Mouse (Mus musculus) midbrain, embryonic 13.5 days (tissue): ENCODE measurements around the gene Clp1. TPM values are rescaled to one million over a fixed set of nuclear protein-coding genes. Genes with fewer than 3 reads are reported as not detected.
"Not testable (repeated sequence)": the region's sequence is repeated elsewhere in the genome, so short reads cannot be mapped to it uniquely, and the experiment has no call there.

Experiments used
- ATAC-seq: fragments of 200-750 bp; cut with Nextera tagmentation; 2 replicates; pipeline ENCODE4 v1.8.0; 2017; ENCODE audit warnings: mild to moderate bottlenecking, moderate TSS enrichment, moderate library complexity
- H3K27ac ChIP-seq: fragments of 300-500 bp; sonication (generic); 2 replicates; pipeline ENCODE4 v1.5.1; 2015; ENCODE audit warnings: inconsistent platforms, mild to moderate bottlenecking, moderate library complexity
- H3K27me3 ChIP-seq: fragments of 300-500 bp; sonication (generic); 2 replicates; pipeline ENCODE4 v1.6.1; 2015; ENCODE audit warnings: mild to moderate bottlenecking, inconsistent platforms
- H3K36me3 ChIP-seq: fragments of 300-500 bp; sonication (generic); 2 replicates; pipeline ENCODE4 v1.6.1; 2015; ENCODE audit warnings: mild to moderate bottlenecking, inconsistent platforms
- H3K4me1 ChIP-seq: fragments of 300-500 bp; sonication (generic); replicated peaks from 2 replicates; pipeline ENCODE4 v1.6.1; 2015; ENCODE audit warnings: inconsistent platforms
- H3K4me2 ChIP-seq: fragments of 300-500 bp; sonication (generic); replicated peaks from 2 replicates; pipeline ENCODE4 v1.6.1; 2015; ENCODE audit warnings: moderate library complexity, mild to moderate bottlenecking, inconsistent platforms
- H3K4me3 ChIP-seq: fragments of 300-500 bp; sonication (generic); replicated peaks from 2 replicates; pipeline ENCODE4 v1.5.1; 2015; ENCODE audit warnings: mild to moderate bottlenecking, inconsistent platforms
- H3K9ac ChIP-seq: fragments of 300-500 bp; sonication (generic); replicated peaks from 2 replicates; pipeline ENCODE4 v1.6.1; 2015; ENCODE audit warnings: mild to moderate bottlenecking, inconsistent platforms
- H3K9me3 ChIP-seq: fragments of 300-500 bp; sonication (generic); 2 replicates; pipeline ENCODE4 v1.6.1; 2016; ENCODE audit warnings: mild to moderate bottlenecking, inconsistent platforms
- WGBS: fragments of 180-500 bp; shearing (Covaris S2); methylation state at CpG from one replicate; pipeline ENCODE4 v1.1.7; 2015; 5-methylcytosine and 5-hydroxymethylcytosine counted together
- polyA plus RNA-seq: library from polyadenylated mRNA; unstranded; fragments of >200 nt; fragmentation: Nextera tagmentation; extraction: Ambion mirVana; gene quantifications from 2 replicates; pipeline ENCODE4 v1.2.1, GENCODE M21; 2015

Gene Clp1
- polyA plus RNA-seq, 1 experiment from 2014 or later, result 34.5 TPM

GRCm38 (mm10) chr2:84736312-84737161 lies 9.4 kb upstream of the Clp1 start:
- Histone ChIP-seq H3K27ac (peak overlapping the region; percentile 90), H3K36me3 (no peaks in the 10 kb centered on the region), H3K27me3 (no peaks in the 10 kb centered on the region), H3K4me3 (peak overlapping the region; percentile 70), H3K9ac (peak overlapping the region; percentile 90), H3K9me3 (no peaks in the 10 kb centered on the region), H3K4me2 (peak overlapping the region; percentile 66), H3K4me1 (peaks cover 80% of the 10 kb centered on the region)
- no peak for ATAC-seq
- 3% methylated on average over 27 of the region's 27 CpGs for WGBS

DNA sequence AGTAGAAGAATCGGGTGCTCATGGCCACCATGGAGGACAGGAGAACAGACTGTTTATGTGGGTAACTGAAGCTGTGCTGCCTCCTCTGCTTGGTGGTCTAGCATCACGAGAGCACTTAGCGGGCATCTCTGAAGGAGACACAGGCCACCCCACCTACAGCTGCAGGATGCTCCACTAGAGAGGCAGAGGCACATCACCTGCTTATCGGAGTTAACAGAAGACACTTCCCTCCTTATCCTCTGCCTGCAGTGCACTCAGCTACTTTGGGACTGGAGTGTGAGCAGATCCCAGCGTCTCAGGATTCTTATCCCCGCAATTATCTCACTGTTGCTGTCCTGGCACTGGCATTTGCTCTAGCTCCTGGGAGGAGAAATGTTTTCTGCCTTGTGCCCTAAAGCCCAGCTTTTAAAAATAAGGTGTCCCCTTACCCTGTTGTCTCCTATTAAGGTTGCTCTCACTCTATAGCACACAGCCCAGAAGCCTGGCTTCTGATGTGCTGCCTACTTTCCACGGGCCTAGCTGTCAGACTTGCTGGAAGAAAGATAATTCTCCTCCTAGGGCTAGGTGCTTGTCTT lies 8.3 kb upstream of the Clp1 start:
- H3K27ac ChIP-seq, result peak overlapping the region; percentile 90
- H3K9me3 ChIP-seq, result no peaks in the 10 kb centered on the region
- no peaks in the 10 kb centered on the region for H3K27me3 ChIP-seq
- 23% methylated on average over 7 of the region's 7 CpGs for WGBS
- peak overlapping the region; percentile 90 for H3K9ac ChIP-seq
- no peaks in the 10 kb centered on the region for H3K36me3 ChIP-seq
- ATAC-seq, result no peak
- peak overlapping the region; percentile 66 for H3K4me2 ChIP-seq
- H3K4me3 ChIP-seq, result peak overlapping the region; percentile 70
- H3K4me1 ChIP-seq, result peaks cover 69% of the 10 kb centered on the region

- Histone ChIP-seq H3K4me2 (peak overlapping the region; percentile 66), H3K4me1 (peaks cover 63% of the 10 kb centered on the region), H3K4me3 (peak overlapping the region; percentile 70), H3K9ac (peak overlapping the region; percentile 90), H3K9me3 (no peaks in the 10 kb centered on the region), H3K27me3 (no peaks in the 10 kb centered on the region), H3K27ac (peak overlapping the region; percentile 90), H3K36me3 (no peaks in the 10 kb centered on the region)
- no peak for ATAC-seq
- WGBS, result 0% methylated on average over 2 of the region's 2 CpGs
Observed at GRCm38 (mm10) chr2:84734919-84735318, 7.8 kb upstream of the Clp1 start.

GRCm38 (mm10) chr2:84734351-84734864 lies 7.3 kb upstream of the Clp1 start:
- Histone ChIP-seq H3K4me1 (peaks cover 58% of the 10 kb centered on the region), H3K9ac (peak overlapping the region; percentile 90), H3K27me3 (no peaks in the 10 kb centered on the region), H3K27ac (peak overlapping the region; percentile 90), H3K4me3 (peak overlapping the region; percentile 70), H3K36me3 (no peaks in the 10 kb centered on the region), H3K9me3 (no peaks in the 10 kb centered on the region), H3K4me2 (peak overlapping the region; percentile 66)
- WGBS, result under 1% methylated on average over 11 of the region's 11 CpGs
- peak; percentile 58 for ATAC-seq

DNA sequence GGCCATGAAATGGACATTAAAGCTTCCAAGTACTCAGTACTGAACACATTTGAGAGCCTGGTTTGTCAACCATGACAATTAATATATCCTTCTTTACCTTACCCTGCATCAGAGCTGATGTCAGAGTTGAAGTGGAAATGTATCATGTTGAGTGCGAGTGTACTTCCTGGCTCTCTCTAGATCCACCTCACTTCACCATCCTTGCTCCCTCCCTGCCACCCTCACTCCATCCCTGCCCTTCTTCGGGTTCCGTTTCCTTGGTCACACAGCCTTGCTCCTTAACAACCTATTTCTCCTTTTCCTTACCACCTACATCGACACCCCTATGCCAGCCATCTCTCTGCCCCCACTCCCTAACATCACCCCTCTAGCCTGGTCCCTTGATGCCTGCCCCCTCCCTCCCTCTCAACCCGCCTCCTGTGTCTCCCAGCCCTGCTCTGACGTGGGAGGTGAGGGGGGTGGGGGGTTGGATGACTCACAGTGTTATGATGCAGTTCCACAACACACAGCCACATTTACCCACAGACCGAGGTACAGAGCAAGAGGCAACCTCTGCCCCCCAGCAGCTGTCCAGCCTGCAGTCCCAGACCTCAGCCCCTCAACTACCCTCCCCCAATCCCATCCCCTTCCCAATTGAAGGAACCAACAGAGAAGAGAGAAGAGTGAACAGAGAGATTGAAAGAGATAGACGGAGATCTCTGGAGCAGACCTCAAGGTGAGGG lies 6.6 kb upstream of the Clp1 start, which contains the start of gene Ypel4:
TSS of gene Ypel4 (plus strand) at position 480 of the 722 bp plus-strand sequence.
- H3K36me3 ChIP-seq, result no peaks in the 10 kb centered on the region
- peak within 1 kb of the TSS; percentile 90 for H3K27ac ChIP-seq
- no peaks in the 10 kb centered on the region for H3K9me3 ChIP-seq
- peaks cover 52% of the 10 kb centered on the region for H3K4me1 ChIP-seq
- 2% methylated on average over 8 of the region's 8 CpGs for WGBS
- peak within 1 kb of the TSS; percentile 66 for H3K4me2 ChIP-seq
- no peaks in the 10 kb centered on the region for H3K27me3 ChIP-seq
- peak within 1 kb of the TSS; percentile 70 for H3K4me3 ChIP-seq
- H3K9ac ChIP-seq, result peak within 1 kb of the TSS; percentile 90
- ATAC-seq, result peak; percentile 78

- Histone ChIP-seq H3K27ac (no peak overlapping the region), H3K9ac (no peak overlapping the region), H3K27me3 (no peaks in the 10 kb centered on the region), H3K4me1 (peaks cover 44% of the 10 kb centered on the region), H3K4me3 (no peak overlapping the region), H3K4me2 (no peak overlapping the region), H3K36me3 (no peaks in the 10 kb centered on the region), H3K9me3 (no peaks in the 10 kb centered on the region)
- 72% methylated on average over 1 of the region's 1 CpGs for WGBS
- ATAC-seq, result no peak
Observed at GRCm38 (mm10) chr2:84732394-84732793, 5.2 kb upstream of the Clp1 start.

- H3K9me3 ChIP-seq, result no peaks in the 10 kb centered on the region
- no peak overlapping the region for H3K4me2 ChIP-seq
- WGBS, result 83% methylated on average over 3 of the region's 3 CpGs
- H3K9ac ChIP-seq, result no peak overlapping the region
- no peak overlapping the region for H3K4me3 ChIP-seq
- no peaks in the 10 kb centered on the region for H3K27me3 ChIP-seq
- ATAC-seq, result no peak
- H3K4me1 ChIP-seq, result peaks cover 38% of the 10 kb centered on the region
- H3K27ac ChIP-seq, result no peak overlapping the region
- H3K36me3 ChIP-seq, result no peaks in the 10 kb centered on the region
Observed at GRCm38 (mm10) chr2:84731206-84731605, 4.1 kb upstream of the Clp1 start.

DNA sequence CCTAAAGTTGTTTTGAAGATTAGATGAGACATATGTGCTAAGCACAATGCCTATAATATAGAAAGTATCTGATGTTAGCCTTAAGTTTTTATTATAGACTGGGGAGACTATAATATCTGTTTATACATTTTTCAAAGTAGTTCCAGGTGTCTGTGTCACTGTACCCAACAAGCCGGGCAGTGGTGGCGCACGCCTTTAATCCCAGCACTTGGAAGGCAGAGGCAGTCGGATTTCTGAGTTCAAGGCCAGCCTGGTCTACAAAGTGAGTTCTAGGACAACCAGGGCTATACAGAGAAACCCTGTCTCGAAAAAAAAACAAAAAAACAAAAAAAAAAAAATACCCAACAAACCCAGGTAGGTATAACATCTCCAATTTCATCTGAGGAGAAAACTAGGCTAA lies 1.0 kb upstream of the Clp1 start:
- H3K36me3 ChIP-seq, result peaks cover 20% of the 10 kb centered on the region
- peaks cover 31% of the 10 kb centered on the region for H3K4me1 ChIP-seq
- not testable (repeated sequence) for H3K9me3 ChIP-seq, H3K9ac ChIP-seq, H3K4me3 ChIP-seq, H3K4me2 ChIP-seq, H3K27ac ChIP-seq, ATAC-seq, H3K27me3 ChIP-seq
- WGBS, result 81% methylated on average over 5 of the region's 5 CpGs

GRCm38 (mm10) chr2:84726716-84727115 lies 434 bp downstream of the Clp1 start:
- Histone ChIP-seq H3K27me3 (no peaks in the 10 kb centered on the region), H3K9me3 (no peaks in the 10 kb centered on the region), H3K4me3 (peak overlapping the region; percentile 66), H3K27ac (no peak overlapping the region), H3K36me3 (peaks cover 27% of the 10 kb centered on the region), H3K9ac (peak overlapping the region; percentile 69), H3K4me2 (peak overlapping the region; percentile 76), H3K4me1 (peaks cover 28% of the 10 kb centered on the region)
- WGBS, result 6% methylated on average over 9 of the region's 9 CpGs
- peak; percentile 46 for ATAC-seq

DNA sequence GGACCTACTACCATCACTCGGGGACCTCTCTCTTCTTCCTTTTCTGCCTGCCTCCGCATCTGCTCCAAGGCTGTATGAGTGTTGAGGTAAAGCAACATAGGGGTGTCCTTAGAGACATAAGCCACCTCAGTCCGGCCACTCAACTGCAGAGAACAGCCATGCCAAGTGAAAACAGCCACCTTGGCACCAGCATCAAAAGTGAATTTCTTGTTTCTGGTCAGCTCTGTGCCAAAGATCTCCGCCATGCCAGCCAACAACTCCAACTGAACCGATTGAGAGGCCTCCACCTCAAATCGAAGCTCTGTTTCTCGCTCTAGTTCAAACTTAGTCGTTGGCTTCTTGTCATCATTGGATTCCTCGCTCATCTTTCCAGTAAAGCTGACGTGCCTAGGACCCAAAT lies 1.4 kb downstream of the Clp1 start:
- Histone ChIP-seq H3K9me3 (no peaks in the 10 kb centered on the region), H3K9ac (0 out of 2 replicates have a peak overlapping the region, but pooled peaks have one; percentile 69), H3K27ac (no peak overlapping the region), H3K27me3 (no peaks in the 10 kb centered on the region), H3K4me3 (peak overlapping the region; percentile 66), H3K4me2 (peak overlapping the region; percentile 76), H3K36me3 (peaks cover 36% of the 10 kb centered on the region), H3K4me1 (peaks cover 33% of the 10 kb centered on the region)
- 96% methylated on average over 10 of the region's 10 CpGs for WGBS
- ATAC-seq, result no peak

- WGBS, result 96% methylated on average over 14 of the region's 14 CpGs
- no peak for ATAC-seq
Observed at GRCm38 (mm10) chr2:84723856-84724255, 3.3 kb downstream of the Clp1 start.

GRCm38 (mm10) chr2:84721182-84721581 lies 6.0 kb downstream of the Clp1 start:
- H3K27me3 ChIP-seq, result no peaks in the 10 kb centered on the region
- peaks cover 36% of the 10 kb centered on the region for H3K36me3 ChIP-seq
- no peak overlapping the region for H3K9ac ChIP-seq
- H3K27ac ChIP-seq, result no peak overlapping the region
- WGBS, result 83% methylated on average over 3 of the region's 3 CpGs
- H3K4me1 ChIP-seq, result peaks cover 25% of the 10 kb centered on the region
- H3K4me3 ChIP-seq, result no peak overlapping the region
- no peaks in the 10 kb centered on the region for H3K9me3 ChIP-seq
- ATAC-seq, result no peak
- no peak overlapping the region for H3K4me2 ChIP-seq

More at GRCm38 (mm10) chr2:84723856-84724255, 3.3 kb downstream of the Clp1 start:
- Histone ChIP-seq H3K9ac (no peak overlapping the region), H3K27me3 (no peaks in the 10 kb centered on the region), H3K36me3 (peaks cover 36% of the 10 kb centered on the region), H3K4me1 (peaks cover 33% of the 10 kb centered on the region), H3K27ac (no peak overlapping the region), H3K9me3 (no peaks in the 10 kb centered on the region), H3K4me3 (no peak overlapping the region), H3K4me2 (no peak overlapping the region)
